Mouse (Mus musculus): ENCODE results near the gene Eef1akmt4.
A peak's percentile ranks its signal among the peaks of the same experiment; 100 is the strongest.

GRCm38 (mm10) chr16:20565075-20565474 is 46.3 kb upstream of the Eef1akmt4 start:
- no peak for TF ChIP-seq CTCF (IDR thresholded peaks at IDR 0.05; ENCODE audit: borderline replicate concordance, insufficient read depth, low read length)
- TF ChIP-seq POLR2A (IDR thresholded peaks at IDR 0.05; ENCODE audit: low read depth, low read length), result 0 out of 2 replicates have a peak, but pooled peaks have one; percentile 9
